Mouse (Mus musculus) heart, adult 9 months (tissue): ENCODE measurements around the gene Decr2.
"Not testable (repeated sequence)": the region's sequence is repeated elsewhere in the genome, so short reads cannot be mapped to it uniquely, and the experiment has no call there.

Source experiments
- DNase-seq, 2 experiments: peaks; one replicate each; pipeline ENCODE4 v3.0.0; 2022; ENCODE audit warnings: low spot score in 2 of 2

Gene Decr2

GRCm38 (mm10) chr17:26113181-26113948 lies 23.2 kb upstream of the Decr2 start, which contains the start of gene Tmem8:
Gene Tmem8 (plus strand): TSS chr17:26113299.
- peak; percentile 48 to 52 for DNase-seq

- DNase-seq: no peak
Observed at GRCm38 (mm10) chr17:26112751-26113150, 22.6 kb upstream of the Decr2 start.

- DNase-seq: no peak
Observed at GRCm38 (mm10) chr17:26111722-26112121, 21.6 kb upstream of the Decr2 start.

GRCm38 (mm10) chr17:26111024-26111423 lies 20.9 kb upstream of the Decr2 start:
- DNase-seq: no peak

GRCm38 (mm10) chr17:26110156-26110555 lies 20.0 kb upstream of the Decr2 start:
- no peak for DNase-seq

- no peak for DNase-seq
Observed at GRCm38 (mm10) chr17:26105619-26106018, 15.5 kb upstream of the Decr2 start.

- peak in 1 of 2 experiments; percentile 41 for DNase-seq
Observed at GRCm38 (mm10) chr17:26101478-26101877, 11.3 kb upstream of the Decr2 start.

- DNase-seq: no peak
Observed at GRCm38 (mm10) chr17:26100166-26100565, 10.0 kb upstream of the Decr2 start.

- not testable (repeated sequence) for DNase-seq
Observed at GRCm38 (mm10) chr17:26099316-26099715, 9.2 kb upstream of the Decr2 start.

GRCm38 (mm10) chr17:26098461-26098860 lies 8.3 kb upstream of the Decr2 start:
- DNase-seq: no peak

- peak in 1 of 2 experiments; percentile 35 for DNase-seq
Observed at GRCm38 (mm10) chr17:26095121-26095740, 5.1 kb upstream of the Decr2 start, which contains the start of gene Nme4. Gene Nme4 (minus strand): TSS chr17:26095602.

GRCm38 (mm10) chr17:26094531-26095110 lies 4.5 kb upstream of the Decr2 start:
- DNase-seq: no peak

GRCm38 (mm10) chr17:26087059-26087564 lies 3.0 kb downstream of the Decr2 start:
- DNase-seq: no peak

GRCm38 (mm10) chr17:26080867-26081266 lies 9.3 kb downstream of the Decr2 start:
- DNase-seq: no peak

- DNase-seq: no peak
Observed at GRCm38 (mm10) chr17:26078851-26079250, 11.3 kb downstream of the Decr2 start.

- no peak for DNase-seq
Observed at GRCm38 (mm10) chr17:26075246-26075645, 14.9 kb downstream of the Decr2 start.

GRCm38 (mm10) chr17:26070136-26070535 lies 20.0 kb downstream of the Decr2 start:
- DNase-seq: no peak

- DNase-seq: peak; percentile 72 to 76
Observed at GRCm38 (mm10) chr17:26068831-26069739, 21.1 kb downstream of the Decr2 start, which contains the start of gene Rab11fip3. Gene Rab11fip3 (minus strand): TSS chr17:26069555.

- peak; percentile 8 to 9 for DNase-seq
Observed at GRCm38 (mm10) chr17:26068024-26068830, 21.9 kb downstream of the Decr2 start.

GRCm38 (mm10) chr17:26066488-26067020 lies 23.6 kb downstream of the Decr2 start:
- no peak for DNase-seq
